Mouse (Mus musculus): ENCODE data around the gene Trio.

Trio gene

DNA sequence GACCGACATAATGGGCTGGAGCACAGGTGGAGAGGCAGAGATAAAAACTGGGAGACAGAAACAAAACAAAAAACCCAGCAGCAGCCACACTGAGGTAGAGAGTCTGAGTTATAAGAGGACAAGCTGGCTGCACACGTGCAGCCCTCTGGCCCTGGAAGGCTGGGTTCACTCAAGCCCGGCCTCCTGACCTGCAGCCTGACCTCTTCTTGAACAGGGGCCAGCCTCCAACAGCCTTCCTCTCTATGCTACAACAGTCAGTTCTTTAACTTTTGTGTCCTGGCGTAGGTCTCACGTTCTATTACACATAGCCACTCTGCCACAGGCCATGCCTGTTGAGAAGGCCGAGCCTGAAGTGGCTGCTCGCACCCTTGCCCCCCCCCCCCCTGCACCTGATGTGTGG is 147.8 kb downstream of the Trio start:
- no peak for DNase-seq (ENCODE audit: low spot score in 2 of 2)

DNA sequence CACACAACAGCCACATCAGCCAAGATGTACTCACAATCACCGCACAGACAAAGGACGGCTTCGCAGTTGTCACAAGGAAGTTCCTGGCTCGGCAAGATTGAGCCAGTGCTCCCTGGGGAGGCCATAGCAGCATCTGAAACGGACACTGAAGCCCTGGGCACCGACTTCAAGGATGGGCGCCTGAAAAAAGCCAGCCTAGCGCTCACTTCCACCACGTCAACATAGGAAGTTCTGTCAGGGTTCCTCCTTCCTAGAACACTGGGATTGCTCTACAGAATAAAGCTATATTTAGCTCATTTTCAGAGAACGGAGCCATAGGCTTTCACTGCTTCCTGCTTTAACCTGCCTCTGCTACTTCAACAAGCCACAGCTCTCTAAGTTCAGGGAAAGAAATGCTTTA is 149.3 kb downstream of the Trio start:
- DNase-seq (ENCODE audit: low spot score in 2 of 2) = no peak

DNA sequence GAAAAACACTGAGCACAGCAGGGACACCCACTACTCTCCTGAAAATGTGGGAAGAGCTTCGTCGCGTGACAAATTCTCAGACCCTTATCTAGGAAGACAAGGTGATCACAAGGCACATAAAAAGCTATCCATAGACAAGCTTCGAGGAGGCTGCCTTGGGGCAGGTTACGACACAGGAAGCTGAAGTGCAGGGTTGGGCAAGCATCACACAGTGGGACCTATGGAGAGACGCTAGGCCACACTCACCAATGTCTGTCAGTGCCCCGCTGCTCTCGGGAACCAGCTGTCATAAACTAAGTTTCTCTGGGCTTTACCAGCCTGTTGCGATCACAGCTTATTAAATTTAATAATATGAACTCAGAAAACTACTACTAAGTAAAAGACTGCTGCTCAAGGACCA is 149.9 kb downstream of the Trio start:
- DNase-seq (ENCODE audit: low spot score in 2 of 2) = no peak

DNA sequence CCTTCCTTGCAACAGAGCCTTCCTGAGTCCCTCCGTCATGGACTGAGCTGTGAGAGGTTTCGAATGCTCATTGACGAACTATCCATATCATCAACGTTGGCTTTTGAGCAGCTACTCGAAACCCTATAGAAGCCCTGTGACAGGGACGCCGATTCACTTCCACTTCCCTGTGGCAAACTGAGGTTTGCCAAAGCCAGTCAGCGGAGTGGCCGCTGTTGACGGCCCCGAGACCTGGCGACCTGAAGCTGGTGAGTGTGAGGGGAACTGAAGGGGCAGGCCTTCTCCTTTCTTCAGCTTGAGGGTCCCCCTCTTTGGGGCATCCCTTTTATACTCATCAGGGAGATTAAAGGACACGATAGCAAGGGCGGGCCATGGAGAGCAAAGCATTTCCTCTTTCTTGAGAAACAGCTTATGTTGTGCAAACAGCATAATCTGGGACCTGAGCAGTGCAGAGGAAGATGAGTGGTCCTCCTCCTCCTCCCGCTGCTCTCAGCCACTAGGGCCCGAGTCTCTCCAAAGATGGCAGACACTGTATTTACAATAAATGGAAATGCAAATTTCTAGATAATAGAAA is 151.8 kb downstream of the Trio start:
- no peak for DNase-seq (ENCODE audit: low spot score in 2 of 2)

DNA sequence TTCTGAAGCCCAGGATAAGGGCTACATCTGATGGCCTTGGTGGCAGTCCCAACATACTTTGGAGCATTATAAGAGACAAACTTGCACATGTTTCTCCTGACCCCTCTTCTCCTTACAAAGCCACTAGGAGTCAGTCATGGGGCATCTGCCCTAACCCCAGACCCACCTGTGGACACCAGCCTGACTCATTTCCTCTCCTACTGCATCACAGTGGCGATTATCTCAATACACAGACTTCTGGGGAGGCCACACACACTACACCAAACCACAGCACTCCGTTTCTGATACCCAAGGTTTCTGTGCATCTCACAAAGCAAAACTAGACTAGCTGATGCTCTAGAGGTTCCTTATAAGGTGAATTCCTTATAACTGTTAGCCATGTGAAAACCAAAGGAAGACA is 153.4 kb downstream of the Trio start:
- no peak for DNase-seq (ENCODE audit: low spot score in 2 of 2)

DNA sequence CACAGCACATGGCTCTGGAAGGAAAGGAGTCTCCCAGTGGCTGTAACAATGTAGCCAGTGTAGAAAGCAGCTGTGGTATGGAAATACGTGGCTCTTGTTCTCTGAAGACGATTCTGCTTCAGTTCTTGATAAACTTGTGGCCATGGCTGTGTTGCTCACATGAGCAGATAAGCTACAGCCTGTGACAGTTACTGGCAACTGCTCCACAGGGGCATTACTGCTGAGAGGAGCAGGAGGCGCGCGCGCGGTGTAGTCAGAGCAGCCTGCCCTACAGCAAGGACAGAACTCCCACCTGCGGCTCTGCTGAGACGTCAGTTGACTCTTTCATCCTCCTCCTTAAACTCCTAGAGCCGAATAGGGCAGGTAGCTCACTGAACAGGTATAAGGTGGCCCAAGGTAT is 153.9 kb downstream of the Trio start:
- no peak for DNase-seq (ENCODE audit: low spot score in 2 of 2)

DNA sequence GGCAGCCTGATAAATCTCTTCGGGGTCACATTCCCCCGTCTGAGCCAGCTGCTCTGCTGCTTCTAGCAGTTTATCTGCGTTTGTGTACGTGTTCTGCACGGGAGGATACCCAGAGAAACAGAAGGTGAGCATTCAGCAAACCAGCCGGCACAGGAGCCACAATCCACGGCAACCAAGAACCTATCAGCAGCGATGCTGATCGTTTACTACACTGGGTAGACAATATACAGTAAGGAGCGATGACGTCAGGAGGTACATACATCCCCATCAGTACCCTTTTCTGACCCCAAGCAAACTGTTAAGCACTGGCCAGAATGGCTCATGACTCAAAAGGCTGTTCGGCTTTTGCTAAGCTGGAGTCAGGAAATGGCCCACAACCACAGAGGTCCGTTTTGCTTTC is 154.4 kb downstream of the Trio start:
- no peak for DNase-seq (ENCODE audit: low spot score in 2 of 2)

DNA sequence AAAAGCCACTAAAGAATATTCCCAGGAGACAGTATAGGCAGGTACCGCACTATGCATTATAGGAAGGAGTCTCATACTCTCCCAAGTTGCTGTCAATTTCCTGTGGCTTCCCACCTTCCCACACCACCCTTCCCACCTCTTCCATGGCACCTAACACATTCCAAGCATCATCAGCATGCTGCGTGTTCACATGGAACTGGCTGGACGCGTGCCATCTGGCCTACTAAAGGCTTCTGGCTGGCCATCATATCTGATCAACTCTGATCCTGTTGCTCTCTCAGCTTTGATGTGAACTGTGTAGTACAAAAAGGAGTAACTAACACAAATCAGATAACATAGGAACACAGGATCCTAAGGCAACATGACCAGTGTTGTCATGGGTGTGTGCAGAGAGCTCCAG is 156.6 kb downstream of the Trio start:
- no peak for DNase-seq (ENCODE audit: low spot score in 2 of 2)

DNA sequence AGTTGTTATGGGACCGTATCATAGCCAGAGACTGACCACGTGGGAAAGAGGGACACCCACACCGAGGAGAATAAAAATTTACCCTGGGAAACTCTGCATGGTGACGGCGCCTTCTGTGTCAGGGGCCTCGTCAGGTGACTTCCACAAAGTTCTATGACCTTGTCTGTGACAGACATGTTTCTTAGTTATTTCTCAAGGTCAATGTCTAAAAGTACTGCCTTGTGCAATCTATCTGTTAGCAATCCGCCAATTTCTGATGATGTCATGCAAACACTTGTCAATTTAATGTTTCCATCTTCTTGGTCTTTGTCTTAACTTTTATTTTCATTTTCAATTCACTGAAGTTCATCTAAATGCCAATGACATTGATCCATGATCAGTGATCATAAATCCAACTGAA is 157.8 kb downstream of the Trio start:
- no peak for DNase-seq (ENCODE audit: low spot score in 2 of 2)

DNA sequence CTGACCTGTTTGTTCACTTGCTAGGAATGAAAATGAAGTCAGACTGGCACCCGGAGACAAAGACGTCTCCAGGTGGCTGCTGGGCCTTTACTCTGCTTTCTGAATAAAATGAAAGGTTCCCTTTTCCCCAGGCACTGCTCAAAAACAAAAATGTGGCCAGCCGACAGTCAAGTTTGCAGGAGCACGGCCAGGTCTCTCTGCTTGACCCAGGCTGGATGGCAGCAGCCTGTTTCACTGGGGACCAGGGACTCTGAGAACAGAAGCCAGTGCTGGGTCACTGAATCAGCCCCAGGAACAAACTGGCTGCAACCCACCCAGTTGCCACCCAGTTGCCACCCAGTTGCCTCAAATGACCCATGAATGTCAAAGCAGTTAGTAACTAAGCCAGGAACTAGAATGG is 159.2 kb downstream of the Trio start:
- no peak for DNase-seq (ENCODE audit: low spot score in 2 of 2)

DNA sequence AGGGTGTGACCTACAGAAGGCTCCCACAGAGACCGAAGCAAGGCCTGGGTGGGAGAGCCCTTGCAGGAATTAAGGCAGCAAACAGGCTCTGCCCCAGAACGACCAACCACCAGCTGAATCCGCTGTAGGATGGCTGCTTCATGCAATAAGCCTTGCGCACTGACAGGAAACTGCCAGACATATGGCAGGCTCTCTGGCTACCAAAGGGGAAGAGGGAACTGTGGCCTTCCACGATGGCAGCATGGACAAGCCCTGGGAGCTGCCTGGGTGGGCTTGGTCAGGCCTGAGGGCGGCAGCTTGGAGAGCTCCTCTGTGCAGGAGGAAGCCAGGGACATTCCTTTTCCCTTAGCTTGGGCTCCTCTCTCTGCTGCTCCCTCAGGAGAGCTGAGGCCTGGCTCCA is 159.6 kb downstream of the Trio start:
- no peak for DNase-seq (ENCODE audit: low spot score in 2 of 2)

DNA sequence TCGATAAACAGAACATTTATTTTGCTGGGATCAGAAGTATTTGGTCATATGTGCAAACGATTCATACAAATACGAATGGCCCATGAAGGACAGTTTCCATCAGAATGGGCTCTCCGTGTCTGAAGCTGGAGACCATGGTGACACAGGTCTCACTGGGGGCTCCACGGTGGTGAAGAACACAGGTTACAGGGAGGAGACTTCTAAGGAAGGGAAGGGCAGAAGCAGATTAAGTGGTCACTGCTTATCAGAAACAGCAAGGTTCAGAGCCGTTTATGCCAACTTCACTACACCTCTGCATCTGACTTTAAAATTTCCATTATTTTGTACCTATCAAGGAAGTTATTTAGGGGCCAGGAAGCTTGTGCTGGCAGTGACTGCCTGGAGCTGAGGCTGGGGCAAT is 161.3 kb downstream of the Trio start:
- no peak for DNase-seq (ENCODE audit: low spot score in 2 of 2)

DNA sequence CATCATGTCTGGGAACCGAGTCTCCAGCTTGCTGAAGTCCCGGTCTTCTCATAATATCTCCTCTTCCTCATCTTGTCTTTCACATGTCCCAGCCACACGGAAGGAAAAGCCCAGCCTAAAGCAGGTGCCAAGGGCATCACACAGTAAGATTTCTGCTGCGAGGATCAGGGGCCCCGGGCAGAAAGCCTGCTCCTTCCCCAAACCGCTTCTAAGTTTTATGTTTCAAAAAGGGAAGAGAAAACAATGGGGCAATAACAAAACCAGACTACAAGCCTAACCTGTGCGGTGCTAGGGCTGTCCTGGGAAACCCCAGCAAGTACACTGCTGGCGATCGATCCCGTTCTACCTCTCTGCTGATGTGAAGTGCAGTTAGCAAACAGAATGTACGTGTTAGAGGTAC is 162.7 kb downstream of the Trio start:
- DNase-seq (ENCODE audit: low spot score in 2 of 2) = no peak

DNA sequence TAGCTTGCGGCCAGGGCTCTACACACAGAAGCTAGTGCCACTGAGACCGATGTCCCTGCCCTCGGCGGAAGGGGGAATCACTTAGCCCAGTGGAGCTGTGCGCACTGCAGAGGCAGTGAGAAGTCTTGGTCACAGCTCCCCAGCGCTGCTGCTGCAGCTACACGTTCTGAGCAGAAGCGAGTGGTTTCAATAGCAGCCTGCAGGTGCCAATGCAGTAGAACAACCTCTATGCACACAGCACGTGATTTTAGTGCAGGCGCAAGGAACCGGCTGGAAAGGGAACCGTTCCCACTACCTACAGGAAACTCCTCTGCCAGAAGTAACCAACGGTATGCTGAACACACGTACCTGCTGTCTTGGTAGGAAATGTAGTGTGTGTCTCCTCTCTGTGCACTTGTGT is 165.2 kb downstream of the Trio start:
- DNase-seq (ENCODE audit: low spot score in 2 of 2) = no peak

DNA sequence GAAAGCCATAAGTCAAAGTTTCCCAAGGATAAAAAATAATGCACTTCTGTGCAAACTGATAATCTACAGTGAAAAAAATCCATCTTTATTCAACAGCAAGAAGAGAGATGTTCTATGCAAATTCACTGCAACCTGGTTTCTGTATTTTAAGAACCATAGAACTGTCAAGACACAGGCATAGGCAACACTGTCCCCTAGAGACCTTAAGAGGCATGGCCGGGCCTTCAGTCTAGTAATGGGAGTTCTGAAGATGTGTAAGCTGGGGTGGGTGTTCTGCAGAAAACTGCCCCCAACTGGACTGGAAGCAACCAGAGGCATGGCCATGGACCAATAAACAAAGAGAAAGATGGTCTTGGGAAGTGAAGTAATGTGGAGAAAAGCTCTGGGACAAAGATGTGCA is 166.1 kb downstream of the Trio start:
- no peak for DNase-seq (ENCODE audit: low spot score in 2 of 2)

DNA sequence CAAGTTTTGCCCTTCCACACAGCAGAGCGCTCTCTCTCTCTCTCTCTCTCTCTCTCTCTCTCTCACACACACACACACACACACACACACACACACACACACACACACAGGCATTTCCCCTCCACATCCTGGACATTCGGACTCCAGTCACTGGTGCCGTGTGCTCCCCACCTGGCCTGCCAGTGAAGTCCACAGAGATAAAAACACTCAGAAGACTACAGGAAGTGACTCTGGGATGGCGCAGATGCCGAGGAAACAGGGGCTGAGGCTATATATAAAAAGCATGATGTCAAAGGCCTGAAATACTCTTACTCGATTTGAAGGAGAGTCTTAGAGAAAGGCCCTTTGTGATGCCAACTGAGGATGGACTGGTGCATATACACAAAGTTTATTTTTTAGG is 166.5 kb downstream of the Trio start:
- DNase-seq (ENCODE audit: low spot score in 2 of 2) = no peak

DNA sequence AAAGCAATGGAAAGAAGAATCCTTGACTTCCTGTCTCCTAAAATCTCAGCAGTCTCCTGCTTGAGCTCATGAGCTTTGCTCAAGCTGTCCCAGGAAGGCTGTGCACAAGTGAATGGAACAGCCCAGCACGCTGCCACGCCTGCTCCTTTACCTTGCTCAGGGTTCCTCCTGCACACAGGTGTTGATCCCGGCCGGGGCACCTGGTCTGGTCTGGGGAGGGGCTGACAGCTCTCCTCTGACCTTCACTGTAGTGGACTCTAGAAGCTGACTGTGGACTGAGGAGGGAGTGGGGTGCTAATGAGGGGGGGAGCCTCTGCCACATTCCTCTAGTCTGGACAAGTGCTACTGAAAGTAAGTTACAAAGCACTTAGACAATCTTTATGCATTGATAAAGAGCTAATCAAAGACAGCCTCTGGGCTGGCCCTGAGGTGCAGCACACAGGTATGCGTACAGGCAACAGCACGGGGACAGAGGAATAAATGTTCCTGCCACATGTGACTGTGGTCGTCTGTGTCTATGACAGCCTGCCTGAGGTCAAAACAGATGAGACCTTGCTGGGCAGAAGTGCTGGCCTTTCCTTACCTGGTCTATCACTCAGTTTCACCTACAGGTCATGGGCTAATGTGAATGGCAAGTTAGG is 167.3 kb downstream of the Trio start:
- no peak for DNase-seq (ENCODE audit: low spot score in 2 of 2)

DNA sequence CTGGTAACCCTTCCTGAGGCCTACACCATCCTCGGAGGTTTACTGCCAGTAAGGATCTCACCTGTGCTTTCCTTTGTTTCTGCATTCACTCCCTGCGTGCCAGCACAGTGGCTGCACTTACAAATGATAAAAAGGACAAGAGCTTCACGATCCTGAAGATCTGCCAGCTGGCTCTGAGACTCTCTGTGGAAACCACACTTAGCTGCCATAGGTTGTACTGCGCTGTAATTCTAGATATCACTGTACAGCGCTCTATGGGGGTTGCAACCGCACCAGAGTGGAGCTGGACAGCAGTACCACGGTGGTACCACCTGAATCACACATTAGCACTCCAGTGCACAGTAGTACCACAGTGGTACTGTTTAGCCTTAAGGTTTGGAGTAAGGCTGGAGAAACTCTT is 168.4 kb downstream of the Trio start:
- DNase-seq (ENCODE audit: low spot score in 2 of 2) = no peak

DNA sequence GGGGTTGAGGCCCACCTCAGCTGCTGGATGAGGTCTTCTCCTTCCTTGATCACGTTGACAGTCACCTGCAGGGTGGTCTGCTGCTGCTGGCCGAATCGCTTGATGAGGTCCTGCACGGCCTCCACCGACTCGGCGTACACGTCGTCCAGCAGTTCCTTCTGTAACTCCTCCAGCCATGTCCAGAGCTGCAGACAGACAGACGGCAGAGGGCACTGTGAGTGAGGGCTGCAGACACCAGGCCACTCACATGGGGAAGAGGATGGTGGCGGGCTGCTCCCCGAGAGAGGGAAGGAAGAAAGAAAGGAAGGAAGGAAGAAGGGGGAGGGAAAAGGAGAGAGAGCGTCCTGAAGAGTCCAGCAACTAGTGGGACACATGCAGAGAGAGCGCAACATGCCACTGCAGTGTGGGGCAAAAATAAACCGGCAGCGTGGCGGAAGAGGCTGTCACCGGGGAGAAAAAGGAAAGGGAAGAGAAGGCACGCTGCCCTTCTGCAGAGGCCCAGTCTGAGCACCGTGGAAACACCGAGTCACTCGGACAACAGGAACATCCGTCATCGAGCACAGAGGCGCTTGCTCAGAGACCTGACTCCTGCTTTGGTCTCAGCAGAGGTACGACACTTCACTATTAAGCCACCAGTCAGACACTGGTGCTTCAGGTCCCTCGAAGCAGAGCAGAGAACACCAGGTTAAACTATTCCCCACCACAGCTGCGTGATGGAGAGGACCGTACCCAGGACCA is 169.4 kb downstream of the Trio start:
- no peak for DNase-seq (ENCODE audit: low spot score in 2 of 2)

DNA sequence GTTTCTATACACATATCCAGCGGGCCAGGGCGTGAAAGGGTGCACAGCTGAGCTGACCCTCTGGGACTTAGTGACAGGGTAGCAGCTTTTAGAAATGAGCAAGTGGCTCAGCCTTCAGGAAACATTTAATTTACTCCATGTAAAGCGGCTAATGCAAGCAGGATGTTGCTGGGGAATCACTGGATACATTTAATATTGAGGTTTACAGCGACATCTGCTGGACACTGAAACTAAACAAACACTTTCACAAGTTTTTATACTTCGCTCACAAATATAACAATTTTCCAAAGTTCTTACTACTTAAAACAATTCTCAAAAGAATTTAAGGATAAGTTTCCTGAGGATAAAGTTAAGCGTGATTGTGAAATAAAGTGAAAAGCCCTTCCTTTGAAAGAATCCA is 174.3 kb downstream of the Trio start:
- DNase-seq (ENCODE audit: low spot score in 2 of 2) = no peak

DNA sequence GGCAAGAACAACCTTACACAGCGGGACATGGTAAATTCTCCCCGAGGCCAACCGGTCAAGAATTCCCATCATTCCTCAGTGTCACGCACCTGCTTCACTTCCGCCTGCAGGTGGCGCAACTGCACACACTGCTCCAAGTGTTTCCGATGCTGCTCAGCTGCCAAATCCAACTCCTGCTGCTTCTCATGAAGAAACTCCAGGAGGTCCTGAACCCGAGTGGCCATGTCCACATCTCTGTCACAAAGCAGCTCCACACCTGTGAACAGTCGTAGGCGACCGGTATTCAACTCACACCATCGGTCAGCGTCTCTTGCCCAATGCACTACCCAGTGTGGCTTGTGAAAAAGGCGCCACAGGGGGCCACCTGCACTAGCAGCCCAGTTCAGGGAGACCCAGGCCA is 174.7 kb downstream of the Trio start:
- no peak for DNase-seq (ENCODE audit: low spot score in 2 of 2)

DNA sequence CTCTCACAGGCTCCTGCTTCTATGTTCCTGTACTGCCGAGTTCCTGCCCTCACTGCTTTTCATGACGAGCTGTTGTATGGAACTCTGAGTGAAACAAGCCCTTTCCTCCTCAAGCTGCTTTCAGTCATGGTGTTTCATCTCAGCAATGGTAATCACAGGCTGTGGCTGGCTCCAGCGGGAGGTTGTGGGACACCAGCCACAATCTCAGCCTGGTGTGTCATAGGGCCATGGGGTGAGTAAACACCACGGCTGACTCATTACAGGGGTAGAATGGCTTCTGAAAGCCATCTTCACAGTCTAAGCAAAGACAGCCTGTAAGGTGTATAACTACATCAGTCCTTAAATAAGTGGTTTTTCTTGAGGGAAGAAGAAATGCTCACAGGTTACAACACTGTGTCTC is 175.7 kb downstream of the Trio start:
- DNase-seq (ENCODE audit: low spot score in 2 of 2) = no peak

DNA sequence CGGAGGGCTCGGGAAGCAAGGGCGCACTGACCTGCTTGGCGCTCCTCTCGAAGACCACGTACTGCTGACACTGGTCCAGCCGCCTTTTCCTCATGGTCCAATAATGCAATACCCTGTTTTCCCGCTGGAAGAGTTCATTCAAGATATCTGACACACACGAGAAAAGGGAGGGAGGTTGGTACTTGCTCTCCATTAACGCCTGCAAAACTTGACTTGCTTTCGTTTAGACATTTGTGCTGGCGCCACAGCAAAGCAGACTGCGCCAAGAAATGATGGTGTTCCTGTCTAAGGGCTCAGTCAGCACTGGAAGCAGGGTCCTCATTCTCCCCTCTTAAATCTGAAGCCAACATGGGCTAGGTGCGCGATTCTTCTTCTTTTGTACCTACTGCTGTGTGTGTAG is 184.0 kb downstream of the Trio start:
- DNase-seq (ENCODE audit: low spot score in 2 of 2) = no peak

DNA sequence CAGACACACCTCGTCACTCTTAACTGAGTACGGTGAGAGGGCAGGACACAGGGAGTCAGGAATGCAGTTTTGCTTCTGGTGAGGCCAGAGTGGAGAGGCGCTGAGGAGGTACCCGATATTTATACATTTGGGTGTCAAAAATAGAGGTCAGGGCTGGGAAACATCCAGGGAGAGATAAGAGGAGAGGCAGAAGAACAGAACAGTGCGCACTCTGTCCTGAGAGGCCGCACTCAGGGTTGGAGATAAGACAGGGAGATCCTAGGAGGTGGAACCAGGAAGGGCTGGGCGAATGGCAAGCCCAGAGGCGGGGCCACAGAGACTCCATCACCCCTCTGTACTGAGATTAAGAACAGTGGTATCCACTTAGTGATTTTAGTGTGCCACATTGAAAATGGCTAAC is 185.1 kb downstream of the Trio start:
- DNase-seq (ENCODE audit: low spot score in 2 of 2) = no peak
